Mouse (Mus musculus) heart, postnatal 10 days (tissue): ENCODE measurements at regions not wholly inside any gene's neighbourhood (a gene's known extent, or its start where the extent isn't known, plus 50 kb on each side); places are given as distances from the start of the nearest gene placed in this dataset.

Source experiments
- DNase-seq, 2 experiments: peaks; one replicate each; pipeline ENCODE4 v3.0.0; 2021
- intact Hi-C: fragments of 180-260 bp; cut with DNase I; formaldehyde crosslinking; loops from one replicate; pipeline ENCODE4 v1.15.1; 2025

- intact Hi-C loops, result no loop called here
- no peak for DNase-seq
Measured at GRCm38 (mm10) chr13:11490766-11491165, 616.0 kb downstream of the Ryr2 start.

- intact Hi-C loops, result no loop called here
- peak; percentile 26 to 32 for DNase-seq
Measured at GRCm38 (mm10) chr13:11483142-11483541, 623.6 kb downstream of the Ryr2 start.

DNA sequence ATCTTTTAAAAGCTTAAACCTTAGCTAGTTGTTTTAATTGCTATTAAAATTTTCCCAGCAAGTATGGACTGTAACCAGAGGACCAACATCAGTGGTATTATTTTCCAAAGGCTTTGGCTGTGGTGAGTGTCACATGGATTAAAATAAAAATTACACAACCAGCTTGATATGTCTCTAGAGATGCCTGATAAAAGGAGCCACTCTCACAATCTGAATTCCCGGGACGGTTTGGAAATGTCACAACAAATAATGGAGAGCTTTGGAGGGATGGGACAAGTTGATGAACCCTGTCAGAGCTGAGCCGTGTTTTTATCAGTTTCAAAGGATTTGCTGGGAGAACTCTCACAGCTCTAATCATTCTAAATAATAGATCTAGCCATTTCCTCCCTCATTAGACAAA lies 624.0 kb downstream of the Ryr2 start:
- DNase-seq, result peak; percentile 32 to 41

DNA sequence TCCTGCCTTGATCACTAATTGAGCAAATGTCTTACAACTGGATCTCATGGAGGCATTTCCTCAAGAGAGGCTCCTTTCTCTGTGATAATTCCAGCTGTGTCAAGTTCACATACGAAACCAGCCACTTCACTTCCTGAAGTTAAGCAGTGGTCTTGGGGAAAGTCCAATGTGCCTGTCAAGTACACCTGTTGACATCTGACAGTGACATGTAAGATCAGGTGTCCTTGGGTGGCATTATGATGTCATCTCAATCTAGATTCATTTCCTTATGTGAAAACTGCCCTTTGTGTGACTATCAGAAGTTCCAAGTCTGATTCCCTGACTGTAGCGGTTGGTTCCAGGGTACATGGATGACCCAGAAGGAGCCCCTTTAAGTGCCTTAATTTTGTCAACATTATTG lies 646.5 kb downstream of the Ryr2 start:
- no peak for DNase-seq
- intact Hi-C loops, result no loop called here

More for the DNA sequence above, 624.0 kb downstream of the Ryr2 start:
- intact Hi-C loops, result no loop called here

DNA sequence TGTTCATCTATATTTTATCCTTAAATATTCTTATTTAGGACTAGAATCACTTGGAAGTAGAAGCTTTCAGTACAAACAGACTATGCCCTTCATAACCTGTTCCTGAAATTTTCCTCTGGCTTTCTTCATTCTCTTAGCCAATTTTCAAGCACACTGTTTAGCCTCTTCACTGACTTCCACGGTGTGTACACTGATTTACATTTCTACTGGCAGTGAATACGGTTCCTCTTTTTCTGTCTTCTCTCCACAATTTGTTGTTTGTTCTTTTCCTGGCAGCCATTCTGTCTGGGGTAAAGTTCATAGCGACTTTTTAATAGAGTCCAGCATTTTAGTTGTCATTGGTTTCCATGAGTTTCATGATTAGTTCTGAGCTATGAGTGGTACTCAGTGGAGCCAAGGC lies 651.6 kb downstream of the Ryr2 start:
- DNase-seq, result no peak
- intact Hi-C loops, result no loop called here

DNA sequence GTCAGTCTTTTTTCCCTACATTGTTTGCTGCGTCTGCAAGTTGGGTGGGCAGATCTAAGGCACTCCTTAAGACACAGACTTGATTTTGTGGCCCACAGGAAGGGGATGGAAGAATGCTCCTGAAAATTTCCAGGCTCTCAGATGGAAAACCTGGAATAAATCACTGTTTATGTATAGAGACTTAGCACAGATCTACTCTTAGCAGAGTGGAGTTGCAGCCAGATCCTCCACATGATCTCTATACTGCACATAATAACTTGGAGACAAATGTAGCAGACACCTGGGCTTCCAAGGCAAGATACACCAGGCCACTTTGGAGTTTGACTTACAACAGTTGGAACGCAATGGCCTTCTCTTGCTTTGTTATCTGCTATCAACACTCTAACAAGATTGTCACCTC lies 654.3 kb downstream of the Ryr2 start:
- intact Hi-C loops, result no loop called here
- DNase-seq, result no peak

- peak; percentile 76 to 77 for DNase-seq
- intact Hi-C loops, result no loop called here
Measured at GRCm38 (mm10) chr13:11432465-11433339, 674.0 kb downstream of the Ryr2 start.

DNA sequence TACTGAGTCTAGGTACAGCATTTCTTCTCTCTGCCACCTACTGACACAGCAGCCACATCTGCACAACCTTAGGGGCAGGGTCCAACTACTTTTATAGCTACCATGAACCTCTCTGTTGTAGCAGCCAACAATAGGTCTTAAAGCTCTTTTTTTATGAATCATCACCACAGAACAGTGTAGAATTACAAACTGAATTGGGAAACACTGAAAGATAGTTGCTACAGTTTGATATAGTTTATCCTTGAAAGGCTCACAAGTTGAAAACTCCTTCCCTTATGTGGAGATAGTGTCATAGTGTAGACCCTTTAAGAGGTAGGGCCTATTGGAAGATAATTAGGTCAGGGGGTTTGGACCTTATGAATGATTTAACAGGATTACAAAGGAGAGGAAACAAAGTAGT lies 679.9 kb downstream of the Ryr2 start:
- intact Hi-C loops, result no loop called here
- DNase-seq, result no peak

DNA sequence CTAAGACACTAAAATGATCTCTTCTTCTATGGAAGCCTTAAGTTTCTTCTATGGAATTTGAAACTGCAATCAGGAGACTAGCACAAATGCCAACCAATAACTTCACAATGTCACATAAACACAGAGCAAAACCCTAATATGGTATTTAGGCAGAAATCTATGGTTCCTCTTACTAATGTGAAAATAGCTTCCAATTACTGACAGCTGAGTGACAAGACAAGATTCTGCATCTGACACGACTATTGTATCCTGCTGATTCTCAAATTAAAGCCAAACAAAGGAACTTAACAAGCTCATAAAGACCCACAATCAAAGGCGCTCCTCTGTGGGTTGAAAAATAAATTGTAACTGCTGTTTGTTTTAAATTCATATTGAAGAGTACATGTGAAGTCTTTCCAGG lies 714.7 kb downstream of the Ryr2 start:
- intact Hi-C loops, result no loop called here
- DNase-seq, result no peak

- intact Hi-C loops, result no loop called here
Measured at GRCm38 (mm10) chr13:11375452-11375851, 731.3 kb downstream of the Ryr2 start.

DNA sequence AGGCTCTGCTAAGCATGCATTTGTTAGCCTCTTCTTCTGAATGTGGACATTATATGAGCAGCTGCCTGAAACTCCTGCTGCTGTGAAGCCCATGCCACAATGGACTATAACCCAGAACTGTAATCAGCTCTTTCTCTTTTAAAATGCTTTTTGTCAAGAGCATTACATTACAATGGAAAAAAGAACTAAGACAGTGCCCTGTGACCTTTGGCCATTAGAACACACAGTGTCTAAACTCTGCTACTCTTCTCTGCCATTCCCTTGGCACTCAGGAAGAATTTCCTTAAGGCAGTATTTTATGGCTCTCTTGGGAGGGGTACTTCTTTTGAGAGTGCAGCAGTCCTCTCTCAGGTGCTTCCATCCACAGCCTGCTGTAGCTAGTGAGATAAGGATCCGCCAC lies 737.3 kb downstream of the Ryr2 start:
- no peak for DNase-seq
- intact Hi-C loops, result no loop called here

More at GRCm38 (mm10) chr13:11375452-11375851, 731.3 kb downstream of the Ryr2 start:
- no peak for DNase-seq

DNA sequence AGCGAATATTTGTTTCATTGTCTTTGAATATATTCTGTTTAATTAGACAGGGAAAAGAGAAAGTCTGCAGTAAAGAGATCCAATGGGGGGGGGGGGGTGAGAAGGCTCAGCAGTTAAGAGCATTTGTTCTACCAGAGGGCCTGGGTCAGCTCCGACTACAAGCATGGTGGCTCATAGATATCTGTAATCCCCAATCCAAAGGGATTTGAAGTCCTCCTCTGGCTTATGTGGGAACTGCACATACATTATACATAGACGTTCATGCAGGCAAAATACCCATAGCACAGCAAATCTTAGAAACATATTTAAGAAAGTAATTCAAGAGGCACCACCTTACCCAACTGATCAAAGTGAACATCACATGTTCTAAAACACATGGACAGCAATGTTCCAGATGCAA lies 743.9 kb downstream of the Ryr2 start:
- DNase-seq, result no peak
- intact Hi-C loops, result no loop called here

- DNase-seq, result no peak
- intact Hi-C loops, result no loop called here
Measured at GRCm38 (mm10) chr13:11348502-11348849, 758.3 kb downstream of the Ryr2 start.

- DNase-seq, result no peak
- intact Hi-C loops, result no loop called here
Measured at GRCm38 (mm10) chr13:11347787-11348501, 758.8 kb downstream of the Ryr2 start.

DNA sequence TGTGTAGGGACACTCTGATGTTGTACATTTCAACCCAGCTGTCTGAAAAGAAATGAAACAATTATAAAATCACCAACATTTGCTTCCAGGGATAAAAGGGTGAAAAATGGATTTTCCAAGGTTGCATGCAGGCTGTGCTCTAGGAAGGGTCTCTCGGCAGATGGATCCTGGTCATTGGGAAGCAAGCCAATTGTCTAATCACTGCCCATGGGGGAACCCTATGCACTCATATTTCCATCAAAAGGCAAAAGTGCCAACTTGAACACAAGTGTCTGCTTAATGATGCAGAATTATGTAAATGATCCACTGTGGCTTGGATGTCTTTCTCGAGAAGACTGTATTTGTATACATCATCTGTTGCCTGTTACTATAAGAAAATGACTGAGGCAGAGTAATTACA lies 762.2 kb downstream of the Ryr2 start:
- intact Hi-C loops, result no loop called here
- no peak for DNase-seq

- DNase-seq, result peak; percentile 6 to 33
- intact Hi-C loops, result no loop called here
Measured at GRCm38 (mm10) chr13:11338297-11338616, 768.5 kb downstream of the Ryr2 start.

GRCm38 (mm10) chr13:11337610-11338296 lies 769.0 kb downstream of the Ryr2 start:
- no peak for DNase-seq
- intact Hi-C loops, result no loop called here

DNA sequence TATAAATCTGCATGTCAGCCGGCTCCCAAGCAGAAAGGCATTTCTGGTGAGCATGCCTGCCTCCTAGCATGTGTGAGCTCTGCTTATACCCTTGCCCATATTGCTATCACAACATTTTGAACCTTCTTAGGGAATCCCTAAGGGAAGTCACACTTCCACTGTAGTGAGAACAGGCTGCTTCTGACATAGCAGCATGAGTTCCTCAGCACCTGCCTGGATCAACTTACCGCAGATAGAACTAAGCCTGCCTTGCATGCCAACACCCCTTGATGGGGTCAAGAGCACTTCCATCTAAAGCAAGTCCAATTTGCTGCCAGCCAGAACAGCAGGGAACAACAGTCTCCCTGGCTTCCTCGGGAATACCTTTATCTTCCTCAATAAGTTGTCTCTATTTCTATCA lies 769.8 kb downstream of the Ryr2 start:
- no peak for DNase-seq
- intact Hi-C loops, result no loop called here

GRCm38 (mm10) chr13:11331991-11332390 lies 774.8 kb downstream of the Ryr2 start:
- DNase-seq, result peak; percentile 12
- intact Hi-C loops, result no loop called here

- intact Hi-C loops, result no loop called here
- no peak for DNase-seq
Measured at GRCm38 (mm10) chr13:11308716-11309115, 798.0 kb downstream of the Ryr2 start.

DNA sequence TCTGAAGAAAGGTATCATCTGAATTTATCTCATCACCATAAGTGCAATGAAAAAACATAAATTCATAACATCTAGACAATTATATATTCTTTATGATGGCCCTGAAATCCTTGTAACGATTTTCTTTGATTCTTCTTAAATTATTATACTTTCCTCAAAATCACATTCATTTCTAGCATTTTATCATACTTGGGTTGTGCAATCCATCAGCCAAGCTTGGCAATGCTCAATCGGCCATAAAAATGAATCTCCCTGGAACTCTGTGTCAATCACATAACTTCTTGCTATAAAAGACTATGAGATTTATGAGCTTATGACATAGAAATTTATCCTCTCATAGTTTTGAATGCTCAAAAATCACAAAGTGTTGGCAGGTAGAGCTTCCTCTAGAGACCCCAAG lies 811.3 kb downstream of the Ryr2 start:
- intact Hi-C loops, result no loop called here
- no peak for DNase-seq

DNA sequence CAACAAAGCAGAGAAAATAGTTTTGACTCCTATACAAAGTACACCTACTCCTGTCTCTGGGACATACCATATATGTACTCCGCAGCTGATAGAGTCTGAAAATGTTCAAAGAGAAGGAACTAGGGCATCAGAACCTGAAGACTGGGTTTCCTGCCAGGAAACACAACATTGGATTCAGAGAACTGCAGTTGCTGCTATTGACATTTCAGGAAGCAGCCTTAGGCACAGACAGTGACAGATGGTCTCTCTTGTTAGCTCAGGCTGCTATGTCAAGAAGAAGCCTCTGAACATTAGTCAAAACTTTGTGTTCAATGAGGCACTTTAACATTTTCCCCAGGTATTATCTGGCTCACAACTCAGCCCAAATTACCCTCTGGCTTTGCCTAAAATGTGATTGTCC lies 812.1 kb downstream of the Ryr2 start:
- intact Hi-C loops, result no loop called here
- DNase-seq, result no peak
